Mouse (Mus musculus) kidney, postnatal 25 days (tissue): ENCODE results near the gene Tmem219.
A peak's percentile ranks its signal among the peaks of the same experiment; 100 is the strongest.

Source experiments
- DNase-seq, 2 experiments: peaks; one replicate each; pipeline ENCODE4 v3.0.0; 2021; ENCODE audit warnings: mixed read lengths in 2 of 2

The Tmem219 gene

GRCm38 (mm10) chr7:126922624-126923060, at the start of gene Tmem219:
Tmem219 (minus strand) TSS chr7:126922917.
- peak; percentile 91 to 94 for DNase-seq

- DNase-seq, result no peak
Measured at GRCm38 (mm10) chr7:126967361-126967760, 44.6 kb upstream of the Tmem219 start.

- DNase-seq, result no peak
Measured at GRCm38 (mm10) chr7:126965568-126965967, 42.9 kb upstream of the Tmem219 start.

DNA sequence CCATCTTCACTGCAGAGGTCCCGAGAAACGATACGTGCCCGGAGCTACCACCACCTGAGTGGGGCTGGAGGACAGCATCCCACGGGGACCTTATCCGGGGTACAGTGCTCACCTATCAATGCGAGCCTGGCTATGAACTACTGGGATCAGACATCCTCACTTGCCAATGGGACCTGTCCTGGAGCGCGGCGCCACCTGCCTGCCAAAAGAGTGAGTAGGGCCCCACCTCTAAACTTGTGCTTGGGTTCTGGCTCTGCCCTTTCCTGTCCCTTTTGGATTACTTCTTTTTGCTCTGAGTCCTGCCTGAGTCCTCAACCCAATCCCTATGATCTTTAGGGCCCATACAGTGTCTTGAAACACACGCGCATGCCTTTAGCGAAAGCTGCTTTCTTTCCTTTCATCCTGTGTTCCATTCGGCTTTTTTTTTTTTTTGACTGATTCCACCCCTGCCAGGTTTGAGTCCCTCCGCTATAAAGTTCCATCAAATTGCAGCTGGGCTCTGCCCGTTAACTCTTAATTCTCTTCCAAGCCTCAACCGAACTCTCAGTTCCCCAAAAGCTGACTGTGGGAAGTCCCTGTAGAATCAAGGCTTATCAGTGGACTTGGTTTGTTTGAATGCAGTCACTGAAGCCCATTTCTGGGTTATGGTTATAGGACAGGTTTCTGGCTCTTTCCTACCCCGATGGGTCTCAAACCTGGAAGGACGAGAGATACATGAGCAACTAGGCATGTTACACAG, 41.0 kb upstream of the Tmem219 start:
- DNase-seq, result peak; percentile 75 to 80

DNA sequence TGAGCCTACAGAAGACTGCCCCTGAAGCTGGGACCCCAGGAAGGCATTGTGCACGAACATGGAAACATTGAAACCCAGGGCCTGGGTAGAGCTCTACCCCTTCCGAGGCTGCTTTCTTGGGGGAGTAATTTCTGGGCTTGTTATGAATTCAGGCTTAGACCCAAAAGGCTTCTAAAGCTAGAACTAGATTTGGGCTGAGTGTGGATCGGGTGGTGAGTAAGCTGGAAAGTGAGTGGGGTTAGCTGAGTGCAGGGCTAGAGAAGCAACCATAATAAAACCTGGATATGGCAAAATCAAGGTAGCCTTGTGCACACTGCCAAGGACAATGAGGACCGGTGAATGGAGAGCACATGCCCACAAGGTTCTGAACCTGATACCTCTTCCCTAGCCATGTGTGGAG, 39.2 kb upstream of the Tmem219 start:
- DNase-seq, result no peak

DNA sequence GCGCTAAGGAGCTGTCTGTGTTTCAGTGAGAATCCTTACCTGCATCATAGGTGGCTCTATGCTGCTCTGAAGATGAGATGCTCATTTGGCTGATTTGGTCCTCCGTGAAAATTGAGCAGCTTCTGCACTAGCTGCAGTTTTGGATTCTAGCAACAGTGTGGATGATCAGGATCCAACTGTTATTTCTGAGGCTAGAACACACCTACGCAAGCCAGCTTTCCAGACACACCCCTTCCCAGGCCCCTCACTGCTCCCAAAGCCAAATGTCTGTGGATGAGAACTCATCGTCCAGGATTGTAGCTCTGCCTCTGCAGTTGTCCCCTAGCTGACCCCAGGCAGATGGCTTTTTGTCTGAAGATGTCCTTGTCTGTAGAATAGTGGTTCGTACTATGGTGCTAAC, 38.4 kb upstream of the Tmem219 start:
- no peak for DNase-seq

GRCm38 (mm10) chr7:126959780-126960179, 37.1 kb upstream of the Tmem219 start:
- DNase-seq, result no peak

DNA sequence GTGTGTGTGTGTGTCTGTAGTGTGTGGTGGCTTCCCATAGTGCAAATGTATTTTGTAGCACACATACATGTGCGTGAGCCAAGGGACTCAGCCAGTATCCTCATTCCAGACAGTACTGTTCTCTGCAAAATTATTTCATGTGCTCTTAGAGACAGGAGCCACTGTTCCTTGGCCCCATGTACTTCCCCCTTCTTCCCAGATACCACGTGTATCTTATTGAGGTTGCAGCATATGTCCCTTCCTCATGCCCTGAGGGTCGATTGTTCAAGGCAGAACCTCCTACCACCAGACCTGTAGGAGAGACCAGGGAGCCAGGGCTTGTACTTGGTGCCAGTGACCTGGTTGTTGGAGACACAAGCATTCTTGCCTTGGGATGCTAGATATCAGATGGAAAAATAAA, 32.4 kb upstream of the Tmem219 start:
- DNase-seq, result no peak

DNA sequence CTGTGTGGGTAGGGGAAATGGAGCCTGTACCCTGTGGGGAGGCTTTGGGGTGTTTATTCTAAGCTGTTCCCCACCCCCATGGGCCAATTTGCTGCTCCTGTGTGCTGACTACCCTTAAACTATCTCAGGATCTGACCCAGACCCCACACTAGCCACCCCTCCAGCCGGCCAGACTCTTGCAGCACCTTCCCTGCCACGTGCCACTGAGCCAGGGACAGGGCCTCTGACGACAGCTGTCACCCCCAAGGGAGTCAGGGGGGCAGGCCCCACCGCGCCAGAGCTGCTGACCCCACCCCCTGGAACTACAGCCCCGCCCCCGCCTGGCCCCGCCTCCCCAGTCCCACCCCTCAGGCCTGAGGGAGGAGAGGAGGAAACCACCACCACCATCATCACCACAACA, 29.9 kb upstream of the Tmem219 start:
- no peak for DNase-seq

DNA sequence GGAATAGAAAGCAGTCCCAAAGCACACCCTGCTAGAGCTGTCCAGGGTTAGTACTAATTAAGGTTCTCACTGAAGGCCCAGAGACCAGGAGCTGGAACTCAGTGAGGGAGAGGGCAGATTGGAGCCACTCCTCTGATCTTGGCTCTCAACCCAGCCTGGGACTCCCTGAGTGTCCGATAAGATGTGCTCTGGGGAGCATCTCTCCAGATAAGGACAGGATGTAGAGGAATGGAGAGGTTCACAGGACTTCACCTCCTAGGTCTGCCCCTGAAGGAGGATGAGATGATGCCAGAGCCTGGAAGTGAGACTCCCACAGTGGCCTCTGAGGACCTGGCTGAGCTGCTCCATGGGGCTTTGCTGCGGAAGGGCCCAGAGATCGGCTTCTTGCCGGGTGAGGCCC, 29.0 kb upstream of the Tmem219 start:
- DNase-seq, result no peak

DNA sequence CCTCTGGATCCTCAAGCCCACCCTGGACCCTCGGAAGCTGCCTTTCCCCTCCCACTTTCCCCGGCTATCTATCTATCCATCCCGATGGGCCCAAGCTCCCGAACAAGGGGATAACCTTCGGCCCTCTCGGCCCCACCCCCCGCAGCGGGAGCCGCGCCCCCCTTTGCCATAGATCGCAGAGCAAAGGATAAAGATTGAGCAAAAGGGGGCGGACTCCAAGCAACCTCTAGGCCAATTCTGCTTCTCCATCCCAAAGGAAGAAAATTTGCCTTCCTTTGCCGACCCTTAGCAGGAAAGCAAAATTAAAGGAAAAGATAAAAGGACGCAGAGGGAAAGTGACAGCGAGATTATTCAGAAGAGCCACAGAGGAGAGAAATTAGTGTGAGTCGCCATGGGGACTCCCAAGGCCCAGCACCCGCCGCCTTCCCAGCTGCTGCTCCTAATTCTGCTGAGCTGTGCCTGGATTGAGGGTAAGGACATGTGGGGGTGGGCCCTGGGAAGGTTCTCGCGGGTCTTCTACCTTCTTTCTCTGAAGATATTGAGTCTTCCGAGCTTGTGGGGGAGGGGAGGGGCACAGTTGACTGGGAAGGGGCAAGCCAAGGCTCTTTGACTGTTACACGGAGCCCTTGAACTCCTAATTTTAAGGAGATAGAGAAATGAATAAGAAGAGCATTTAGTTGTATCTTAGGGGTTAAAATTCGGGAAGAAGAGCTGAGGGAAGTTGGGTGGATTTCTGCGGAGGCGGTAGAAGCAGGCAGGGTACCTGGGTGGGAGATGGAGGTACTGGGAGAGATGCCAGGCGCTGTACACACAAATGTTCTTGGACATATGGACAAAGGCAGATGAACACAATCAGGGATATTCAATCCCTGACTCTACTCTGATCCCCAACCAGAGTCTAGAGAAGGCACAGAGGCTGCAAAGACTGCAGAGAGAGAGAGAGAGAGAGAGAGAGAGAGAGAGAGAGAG, 28.2 kb upstream of the Tmem219 start:
- DNase-seq, result no peak

DNA sequence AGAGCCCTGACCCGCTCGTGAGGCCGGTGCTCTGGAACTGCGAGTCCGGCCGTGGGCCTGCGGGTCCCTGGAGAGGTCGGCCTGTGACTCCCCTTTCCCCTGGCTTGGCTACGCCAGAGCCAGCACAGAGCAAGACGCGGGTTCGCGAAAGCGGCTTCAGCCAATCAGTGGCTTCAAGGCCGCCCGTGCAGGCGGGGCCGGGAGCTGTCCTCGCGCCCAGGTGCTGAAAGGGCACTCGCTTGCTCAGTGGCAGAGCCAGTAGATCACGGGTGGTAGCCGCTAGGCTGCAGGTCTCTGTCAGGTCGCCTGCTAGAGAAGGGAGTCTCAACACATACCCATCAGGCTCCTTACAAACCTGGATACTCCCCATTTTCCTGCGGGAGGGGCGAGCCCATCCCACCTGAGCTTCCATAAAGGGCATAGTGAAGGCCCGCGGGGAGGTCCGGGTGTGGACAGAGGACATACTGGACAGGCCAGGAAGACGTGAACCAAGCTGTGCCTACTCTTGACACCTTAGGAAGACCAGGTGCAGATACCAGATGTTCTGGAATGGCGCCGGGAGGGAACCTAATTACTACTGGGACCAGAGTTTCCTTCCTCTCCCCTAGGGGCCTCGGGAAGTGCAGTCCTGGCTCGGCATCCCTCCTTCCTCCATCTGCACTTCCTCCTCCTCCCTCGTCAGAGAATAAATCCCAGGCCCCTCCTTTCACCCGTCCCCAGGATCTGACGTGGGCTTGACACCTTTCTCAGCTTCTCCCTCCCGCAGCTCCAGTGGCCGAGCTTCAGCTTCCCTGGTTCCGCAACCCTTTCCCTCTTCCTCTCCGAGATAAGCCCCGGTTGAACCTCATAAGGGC, 27.3 kb upstream of the Tmem219 start, which contains the start of gene Sez6l2:
Gene Sez6l2, plus strand, starts transcription at position 771 of the 854 bp plus-strand sequence.
- peak; percentile 92 to 93 for DNase-seq

DNA sequence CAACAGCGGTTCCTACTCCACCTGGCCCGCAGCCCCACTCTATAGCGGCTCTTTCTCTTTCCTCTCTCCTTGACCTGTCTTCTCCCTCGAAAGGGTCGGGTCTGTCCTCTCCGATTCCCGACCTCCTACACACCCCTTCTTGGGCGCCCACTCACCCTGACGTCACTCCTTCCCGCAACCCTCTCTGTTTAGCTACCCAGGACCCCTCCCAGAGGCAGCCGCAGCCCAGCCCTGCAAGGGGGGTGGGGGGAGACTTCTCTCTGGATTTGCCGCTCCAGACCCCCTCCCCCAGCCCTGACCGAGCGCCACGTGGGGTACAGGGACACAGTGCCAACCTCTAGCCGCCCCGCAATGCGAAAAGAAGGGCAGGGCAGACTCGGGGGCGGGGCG, 26.7 kb upstream of the Tmem219 start, which contains the start of gene Asphd1:
Gene Asphd1, minus strand, starts transcription at position 180 of the 390 bp plus-strand sequence.
- DNase-seq, result no peak

- no peak for DNase-seq
Measured at GRCm38 (mm10) chr7:126948626-126949025, 25.9 kb upstream of the Tmem219 start.

DNA sequence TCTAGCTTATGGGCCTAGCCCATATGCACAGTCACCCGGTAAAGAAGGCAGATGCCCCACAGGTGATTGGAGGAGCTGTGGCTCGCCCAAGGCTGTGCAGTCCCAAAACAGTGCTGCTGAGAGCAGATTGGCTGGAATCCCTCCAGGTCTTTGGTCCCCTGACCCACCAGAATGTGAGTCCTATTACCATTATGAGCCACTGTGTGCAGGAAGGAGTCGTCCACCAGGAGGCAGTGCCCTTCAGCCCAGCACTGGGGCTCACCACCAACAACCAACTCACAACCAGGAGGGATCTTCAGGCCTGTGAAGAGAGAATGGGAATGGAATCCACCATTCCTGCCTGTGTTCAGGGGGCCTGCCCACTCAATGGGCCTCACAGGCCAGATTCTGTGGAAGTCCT, 23.8 kb upstream of the Tmem219 start:
- peak in 1 of 2 experiments; percentile 33 for DNase-seq

DNA sequence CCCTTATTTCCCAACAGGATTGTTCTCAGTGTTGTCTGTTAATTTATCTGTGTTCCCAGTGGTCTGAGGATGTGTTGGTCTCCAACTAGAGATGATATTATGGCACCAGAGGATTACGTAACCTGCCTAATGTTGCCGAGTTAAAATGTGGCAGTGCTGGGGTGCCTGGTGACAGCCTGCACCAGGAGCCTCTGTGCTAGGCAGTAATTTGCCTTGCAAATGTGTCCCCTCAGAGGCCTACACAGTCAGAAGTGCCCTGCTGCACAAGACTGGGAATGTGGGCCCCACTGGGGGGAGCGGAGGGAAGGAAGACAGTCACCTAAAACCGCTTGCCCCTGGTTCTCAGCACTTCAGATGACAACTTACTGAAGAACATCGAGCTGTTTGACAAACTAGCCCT, 19.1 kb upstream of the Tmem219 start:
- DNase-seq, result no peak

DNA sequence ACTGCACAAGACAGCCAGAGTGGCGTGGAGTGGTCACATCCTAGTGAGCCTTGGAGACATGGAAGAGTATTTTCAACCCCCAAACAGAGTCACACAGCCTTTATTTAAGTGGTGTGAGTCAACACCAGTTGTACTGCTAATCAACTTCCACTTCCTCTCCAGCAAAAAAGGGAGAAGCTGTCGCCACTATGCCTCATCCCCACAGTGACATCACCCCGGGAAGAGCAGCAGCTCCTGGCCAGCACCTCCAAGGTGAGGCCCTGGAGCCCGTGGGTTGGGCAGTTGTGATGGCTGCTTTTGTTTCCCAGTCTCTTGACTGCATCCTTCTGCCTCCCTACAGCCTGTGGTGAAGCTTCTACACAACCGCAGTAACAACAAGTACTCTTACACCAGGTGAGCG, 18.5 kb upstream of the Tmem219 start:
- DNase-seq, result no peak

- DNase-seq, result no peak
Measured at GRCm38 (mm10) chr7:126932652-126933051, 9.9 kb upstream of the Tmem219 start.

GRCm38 (mm10) chr7:126929046-126929445, 6.3 kb upstream of the Tmem219 start:
- peak in 1 of 2 experiments; percentile 27 for DNase-seq

DNA sequence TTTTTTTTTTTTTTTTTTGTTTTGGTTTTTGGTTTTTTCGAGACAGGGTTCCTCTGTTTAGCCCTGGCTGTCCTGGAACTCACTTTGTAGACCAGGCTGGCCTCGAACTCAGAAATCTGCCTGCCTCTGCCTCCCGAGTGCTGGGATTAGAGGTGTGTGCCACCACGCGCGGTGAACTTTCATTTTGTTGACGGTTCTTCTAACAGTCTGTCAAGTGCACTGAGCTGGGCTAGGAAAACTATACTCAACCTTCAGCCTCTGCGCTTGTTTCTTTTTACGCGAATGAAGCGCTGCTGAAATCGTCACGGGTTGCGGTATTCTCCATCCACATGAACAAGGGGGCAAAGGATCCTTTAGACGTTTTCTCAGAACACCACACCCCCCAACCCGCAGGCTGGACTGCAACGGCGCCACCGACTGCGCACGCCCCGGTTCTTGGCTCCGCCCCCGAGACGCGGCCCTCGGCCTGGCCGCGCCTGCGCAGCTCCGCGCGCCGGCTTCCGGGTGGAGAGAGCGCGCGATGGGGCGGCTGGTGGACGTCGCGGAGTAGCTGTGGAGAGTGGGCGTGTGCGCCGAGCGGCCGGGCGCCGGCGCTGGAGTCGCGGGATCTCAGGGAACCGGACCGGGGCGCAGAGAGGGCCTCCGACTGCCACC, 5.8 kb upstream of the Tmem219 start, which contains the start of gene Kctd13:
Gene Kctd13, plus strand, starts transcription at position 496 of the 654 bp plus-strand sequence.
- peak; percentile 93 to 96 for DNase-seq

GRCm38 (mm10) chr7:126926299-126926698, 3.6 kb upstream of the Tmem219 start:
- no peak for DNase-seq

- no peak for DNase-seq
Measured at GRCm38 (mm10) chr7:126923999-126924398, 1.3 kb upstream of the Tmem219 start.
